Mouse (Mus musculus): ENCODE results near the gene Slfnl1.

The Slfnl1 gene

DNA sequence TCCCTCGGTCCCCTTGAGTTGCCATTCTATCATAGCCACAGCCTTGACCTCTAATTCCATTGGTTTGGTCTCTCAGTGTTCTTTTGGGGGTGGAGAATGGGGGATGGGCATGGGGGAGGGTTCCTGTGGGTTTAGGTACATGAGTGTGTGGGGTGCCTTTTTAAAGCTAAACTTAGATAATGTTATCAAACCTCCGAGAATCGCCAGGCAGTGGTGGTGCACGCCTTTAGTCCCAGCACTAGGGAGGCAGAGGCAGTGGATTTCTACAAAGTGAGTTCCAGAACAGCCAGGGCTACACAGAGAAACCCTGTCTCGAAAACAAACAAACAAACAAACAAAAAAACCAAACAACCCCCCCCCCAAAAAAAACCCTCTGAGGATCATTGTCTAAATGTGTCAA lies 48.9 kb downstream of the Slfnl1 start:
- in situ Hi-C loops (cut with MboI, MseI) = no loop called here

DNA sequence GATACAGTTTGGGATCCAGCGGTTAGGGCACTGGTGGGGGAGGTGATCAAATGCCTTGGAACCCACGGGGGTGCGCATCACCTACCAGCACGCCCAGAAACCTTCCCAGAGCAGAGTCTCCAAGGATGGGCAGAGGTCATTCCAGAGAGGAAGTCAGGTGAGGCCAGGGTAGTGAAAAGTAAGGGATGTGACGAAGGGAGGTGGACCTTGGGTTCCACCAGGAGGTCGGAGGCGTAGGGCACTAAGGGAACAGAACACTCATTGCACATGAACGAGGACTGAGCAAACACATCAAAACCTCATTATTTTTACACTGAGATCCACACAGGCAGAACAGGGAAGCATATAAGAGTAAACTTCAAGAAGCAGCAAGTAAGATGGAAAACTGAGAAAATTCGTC lies 49.7 kb downstream of the Slfnl1 start:
- in situ Hi-C loops (cut with MboI, MseI) = no loop called here

Data from T-helper 2 cell (primary cell).